Mouse (Mus musculus) E14TG2a.4 (cell line): ENCODE results near the gene Prrg2.

ENCODE experiments used
- H3K27me3 ChIP-seq: 2 replicates; pipeline ENCODE4 v1.6.1; 2014; ENCODE audit warnings: low read length, control low read depth; ENCODE audit not compliant: insufficient read depth
- H3K36me3 ChIP-seq: 2 replicates; pipeline ENCODE4 v1.6.1; 2014; ENCODE audit warnings: low read length, control low read depth; ENCODE audit not compliant: insufficient read depth
- H3K4me1 ChIP-seq: replicated peaks from 2 replicates; pipeline ENCODE4 v1.6.1; 2014; ENCODE audit warnings: low read depth, low read length, control low read depth
- H3K4me3 ChIP-seq: replicated peaks from 2 replicates; pipeline ENCODE4 v1.5.1; 2014; ENCODE audit warnings: mild to moderate bottlenecking, low read length
- H3K9me3 ChIP-seq: 2 replicates; pipeline ENCODE4 v1.6.1; 2014; ENCODE audit warnings: low read length, control low read depth
- CTCF ChIP-seq: conservative IDR thresholded peaks from 2 replicates; pipeline ENCODE4 v1.5.1; 2014; ENCODE audit warnings: low read length
- NANOG ChIP-seq: IDR thresholded peaks from 2 replicates; pipeline ENCODE4 v1.6.1; 2014; ENCODE audit warnings: borderline replicate concordance, low read length, mixed read lengths
- POU5F1 ChIP-seq: IDR thresholded peaks from 2 replicates; pipeline ENCODE4 v1.6.1; 2014; ENCODE audit warnings: low read length, borderline replicate concordance

Prrg2 gene

DNA sequence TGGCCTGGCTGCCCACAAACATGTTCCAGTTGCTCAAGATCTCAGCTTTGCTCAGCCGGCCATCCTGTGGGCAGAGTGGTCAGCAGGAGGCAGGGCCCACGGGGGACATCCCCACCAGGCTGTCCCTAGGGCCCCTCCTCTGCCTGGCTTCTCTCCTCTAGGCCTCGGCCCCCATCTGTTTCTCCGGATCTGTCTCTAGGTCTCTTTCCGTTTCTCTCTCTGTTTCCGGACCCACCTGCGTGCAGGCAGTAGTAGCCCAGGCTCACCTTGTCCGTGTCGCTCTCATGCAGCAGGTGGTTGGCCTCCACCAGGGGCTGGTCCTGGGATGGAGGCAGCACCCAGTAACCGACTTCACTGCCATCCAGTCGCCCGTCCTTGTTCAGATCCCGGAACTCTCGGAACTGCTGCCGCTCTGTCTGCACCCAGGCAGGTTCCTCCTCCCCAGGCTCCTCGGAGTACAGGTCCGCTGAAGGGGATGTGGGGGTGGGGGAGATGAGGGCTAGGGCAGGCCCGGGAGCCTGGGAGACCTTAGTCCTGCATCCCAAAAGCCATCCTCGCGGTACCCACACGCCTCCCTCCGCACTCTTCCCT, 20.9 kb upstream of the Prrg2 start:
- Histone ChIP-seq H3K4me3 (peak overlapping the region; percentile 55), H3K4me1 (peaks cover 71% of the 10 kb centered on the region), H3K27me3 (no peaks in the 10 kb centered on the region), H3K36me3 (peaks cover 50% of the 10 kb centered on the region), H3K9me3 (no peaks in the 10 kb centered on the region)
- TF ChIP-seq CTCF = no peak
- no peak for TF ChIP-seq NANOG
- TF ChIP-seq POU5F1 = no peak

DNA sequence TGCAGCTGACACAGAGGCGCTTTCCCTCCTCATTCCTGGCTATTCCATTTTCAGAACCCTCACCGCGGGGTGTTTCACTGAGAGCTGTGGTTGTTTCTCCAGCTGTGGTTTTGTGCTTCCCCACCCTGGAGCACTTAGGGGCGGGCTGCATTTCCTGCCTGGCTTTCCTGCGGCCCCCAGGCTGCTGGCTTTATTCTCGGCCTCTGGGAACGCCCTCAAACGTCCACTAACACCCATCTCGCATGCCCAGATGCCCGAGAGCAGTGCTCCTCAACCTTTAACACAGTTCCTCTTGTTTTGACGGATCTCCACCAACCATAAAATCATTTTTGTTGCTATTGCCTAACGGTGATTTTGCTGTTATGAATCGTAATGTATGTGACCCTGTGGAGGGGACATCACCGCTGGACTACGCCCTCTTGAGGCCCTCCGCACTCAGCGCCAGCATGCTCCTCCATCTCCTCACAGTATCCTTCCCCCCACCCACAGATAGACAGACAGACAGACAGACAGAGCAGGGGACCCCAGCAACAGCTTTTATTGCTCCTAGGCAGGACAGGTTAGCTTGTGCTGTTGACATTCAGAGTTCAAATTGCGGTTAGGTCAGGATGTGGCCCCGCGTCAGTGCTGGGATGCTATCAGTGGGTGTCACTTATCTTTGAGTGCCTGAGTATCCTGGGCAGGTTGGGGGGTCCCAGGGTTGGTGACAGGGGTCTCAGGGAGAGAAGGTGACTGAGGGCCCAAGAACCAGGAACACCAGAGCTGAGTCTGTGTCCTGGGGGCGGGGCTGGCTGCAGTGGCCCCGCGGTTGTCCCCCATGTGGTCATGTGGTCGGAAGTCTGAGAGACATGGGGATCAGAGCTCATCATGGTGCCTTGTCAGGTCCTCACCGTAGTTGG, 20.2 kb upstream of the Prrg2 start:
- no peak for TF ChIP-seq NANOG
- TF ChIP-seq POU5F1 = no peak
- no peak for TF ChIP-seq CTCF
- H3K4me3 ChIP-seq = peak overlapping the region; percentile 55
- H3K9me3 ChIP-seq = no peaks in the 10 kb centered on the region
- H3K27me3 ChIP-seq = no peaks in the 10 kb centered on the region
- peaks cover 67% of the 10 kb centered on the region for H3K4me1 ChIP-seq
- H3K36me3 ChIP-seq = peaks cover 52% of the 10 kb centered on the region

DNA sequence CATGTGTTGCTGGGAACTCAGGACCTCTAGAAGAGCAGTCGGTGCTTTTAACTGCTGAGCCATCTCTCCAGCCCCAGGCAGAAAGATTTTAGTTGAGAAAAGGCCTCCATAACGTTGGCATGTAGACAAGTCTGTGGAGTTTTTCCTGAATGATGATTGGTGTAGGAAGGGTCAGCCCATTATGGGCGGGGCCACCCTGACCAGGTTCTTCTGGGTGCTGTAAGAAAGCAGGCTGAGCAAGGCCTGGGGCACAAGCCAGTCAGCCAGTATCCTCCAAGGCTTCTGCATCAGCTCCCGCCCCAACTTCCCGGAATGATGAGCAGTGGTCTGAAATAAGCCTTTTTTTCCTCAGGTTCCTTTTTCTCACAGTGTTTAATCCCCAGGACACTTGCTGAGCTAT, 18.5 kb upstream of the Prrg2 start:
- Histone ChIP-seq H3K4me1 (peaks cover 67% of the 10 kb centered on the region), H3K27me3 (no peaks in the 10 kb centered on the region), H3K9me3 (no peaks in the 10 kb centered on the region), H3K4me3 (no peak overlapping the region), H3K36me3 (peaks cover 54% of the 10 kb centered on the region)
- no peak for TF ChIP-seq CTCF
- no peak for TF ChIP-seq NANOG
- no peak for TF ChIP-seq POU5F1

DNA sequence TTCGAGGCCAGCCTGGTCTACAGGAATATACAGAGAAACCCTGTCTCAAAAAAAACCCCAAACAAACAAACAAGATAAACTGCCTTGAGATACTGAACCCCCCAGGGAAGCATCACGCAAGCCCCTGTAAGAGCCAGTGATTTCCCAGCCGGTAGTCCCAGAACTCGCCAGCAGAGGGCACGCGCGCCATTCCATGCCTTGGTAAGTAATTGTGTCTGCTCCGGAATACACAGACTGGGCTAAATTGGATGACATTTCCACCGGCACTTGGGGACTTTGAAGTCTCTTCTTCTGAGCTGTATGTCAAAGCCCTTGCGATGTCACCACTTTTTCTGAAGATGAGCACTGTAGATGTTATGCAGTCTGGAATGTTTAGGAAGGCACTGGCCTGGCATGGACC, 17.4 kb upstream of the Prrg2 start:
- no peak overlapping the region for H3K4me3 ChIP-seq
- TF ChIP-seq POU5F1 (no peak), CTCF (peak; percentile 78)
- H3K4me1 ChIP-seq = peaks cover 74% of the 10 kb centered on the region
- no peaks in the 10 kb centered on the region for H3K27me3 ChIP-seq
- H3K9me3 ChIP-seq = no peaks in the 10 kb centered on the region
- peaks cover 54% of the 10 kb centered on the region for H3K36me3 ChIP-seq

DNA sequence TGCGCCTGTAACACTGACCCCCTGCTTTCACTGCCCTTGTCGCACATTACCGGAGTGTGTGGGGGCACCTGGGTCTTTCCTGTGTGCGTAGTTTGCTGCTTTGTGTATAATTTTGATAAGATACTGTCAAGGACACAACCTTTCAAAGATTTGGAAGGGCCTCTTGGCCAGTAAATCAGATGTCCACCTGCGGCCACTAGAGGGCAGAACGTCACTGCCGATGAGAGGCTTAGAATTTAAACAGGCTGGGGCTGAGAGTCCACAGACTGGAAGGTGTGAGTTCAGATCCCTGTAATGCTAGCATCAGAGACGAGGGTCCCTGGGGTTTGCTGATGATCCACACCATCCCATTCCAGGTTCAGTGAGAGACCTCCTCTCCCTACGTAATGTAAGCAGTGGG, 16.0 kb upstream of the Prrg2 start:
- TF ChIP-seq CTCF (peak; percentile 58), NANOG (no peak)
- Histone ChIP-seq H3K36me3 (peaks cover 56% of the 10 kb centered on the region), H3K4me3 (no peak overlapping the region), H3K9me3 (no peaks in the 10 kb centered on the region), H3K27me3 (no peaks in the 10 kb centered on the region), H3K4me1 (peaks cover 75% of the 10 kb centered on the region)

DNA sequence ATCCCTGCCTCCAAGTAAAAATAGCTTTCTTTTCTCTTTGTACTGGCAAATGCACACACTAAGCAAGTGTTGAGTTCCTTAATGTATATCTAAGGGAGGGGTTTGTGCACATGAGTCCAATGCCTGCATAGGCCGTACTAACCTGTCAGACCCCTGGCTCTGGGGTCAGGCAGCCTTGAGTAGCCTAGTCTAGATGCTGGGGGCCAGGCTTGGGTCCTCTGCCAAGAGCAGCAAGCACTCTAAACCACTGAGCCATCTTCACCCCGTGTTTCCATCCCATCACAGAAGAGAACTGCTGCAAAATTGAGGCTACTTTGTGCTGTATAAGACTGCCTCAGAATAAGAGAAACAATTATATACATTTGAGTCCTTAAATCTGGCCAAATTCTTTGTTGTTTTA, 15.4 kb upstream of the Prrg2 start:
- H3K27me3 ChIP-seq = no peaks in the 10 kb centered on the region
- peaks cover 54% of the 10 kb centered on the region for H3K36me3 ChIP-seq
- H3K9me3 ChIP-seq = no peaks in the 10 kb centered on the region
- peaks cover 75% of the 10 kb centered on the region for H3K4me1 ChIP-seq
- TF ChIP-seq POU5F1 (no peak), NANOG (no peak), CTCF (no peak)
- no peak overlapping the region for H3K4me3 ChIP-seq

DNA sequence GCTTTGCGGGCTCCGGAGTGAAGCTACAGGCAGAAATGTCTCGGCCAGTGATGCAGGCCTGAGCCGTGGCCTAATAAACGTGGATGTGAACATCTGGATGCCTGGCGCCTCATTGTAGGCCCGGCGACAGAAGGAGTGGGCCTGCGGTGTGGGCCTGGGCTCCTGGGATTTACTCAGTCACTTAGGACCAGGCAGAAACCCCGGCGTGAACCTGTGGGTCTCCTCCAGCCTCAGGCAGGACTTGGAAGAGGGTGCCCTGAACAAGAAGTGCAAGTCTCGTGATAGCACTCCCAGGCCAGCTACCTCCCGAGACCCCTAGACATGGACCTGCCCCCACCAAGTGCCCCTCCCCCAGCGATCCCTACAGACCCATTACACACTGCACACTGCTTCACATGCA, 14.8 kb upstream of the Prrg2 start:
- peaks cover 74% of the 10 kb centered on the region for H3K4me1 ChIP-seq
- TF ChIP-seq POU5F1 (no peak), NANOG (no peak), CTCF (no peak)
- peak overlapping the region; percentile 64; the same call in 1 of the 2 replicates for H3K4me3 ChIP-seq
- H3K36me3 ChIP-seq = peaks cover 53% of the 10 kb centered on the region
- no peaks in the 10 kb centered on the region for H3K27me3 ChIP-seq
- H3K9me3 ChIP-seq = no peaks in the 10 kb centered on the region

DNA sequence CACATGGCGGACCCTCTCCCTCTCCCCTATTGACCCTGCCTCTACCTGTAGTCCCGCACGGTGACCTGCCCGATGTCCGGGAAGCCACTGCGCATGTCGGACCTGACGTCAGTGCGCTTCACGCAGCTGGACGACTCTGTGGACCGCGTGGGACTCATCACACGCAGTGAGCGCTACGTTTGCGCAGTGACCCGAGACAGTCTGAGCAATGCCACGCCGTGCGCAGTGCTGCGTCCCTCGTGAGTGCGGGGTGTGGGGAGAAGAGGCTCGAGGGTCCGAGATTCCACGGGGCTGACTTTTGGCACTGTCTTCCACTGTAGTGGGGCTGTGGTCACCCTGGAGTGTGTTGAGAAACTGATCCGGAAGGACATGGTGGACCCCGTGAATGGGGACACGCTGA, 14.0 kb upstream of the Prrg2 start:
- Histone ChIP-seq H3K27me3 (no peaks in the 10 kb centered on the region), H3K9me3 (no peaks in the 10 kb centered on the region), H3K4me1 (peaks cover 76% of the 10 kb centered on the region), H3K4me3 (peak overlapping the region; percentile 64), H3K36me3 (peaks cover 53% of the 10 kb centered on the region)
- TF ChIP-seq CTCF (no peak), POU5F1 (no peak), NANOG (no peak)

DNA sequence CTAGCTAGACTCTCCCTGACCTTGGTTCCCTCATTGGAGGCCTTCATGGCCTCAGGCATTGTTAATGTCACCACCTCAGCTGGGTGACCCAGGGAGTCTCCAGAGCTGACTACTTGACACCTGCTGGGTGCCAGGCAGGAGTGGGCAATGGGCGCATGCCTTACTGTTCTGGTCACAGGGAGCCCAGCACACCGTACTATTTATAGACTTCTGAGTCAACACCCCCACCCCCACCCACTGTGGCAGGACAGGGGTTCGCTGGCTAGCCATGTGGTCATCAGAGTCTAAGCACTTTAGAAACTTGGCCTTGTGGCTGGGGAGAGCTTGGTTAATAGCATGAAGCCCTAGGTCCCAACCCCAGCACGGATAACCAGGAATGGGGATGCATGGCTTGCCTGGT, 12.9 kb upstream of the Prrg2 start:
- Histone ChIP-seq H3K4me3 (no peak overlapping the region), H3K9me3 (no peaks in the 10 kb centered on the region), H3K36me3 (peaks cover 56% of the 10 kb centered on the region), H3K27me3 (no peaks in the 10 kb centered on the region), H3K4me1 (peaks cover 75% of the 10 kb centered on the region)
- TF ChIP-seq NANOG (no peak), CTCF (no peak), POU5F1 (no peak)
